Mouse (Mus musculus) limb, embryonic 14.5 days (tissue): ENCODE results near the gene Tm4sf5. TPM values are rescaled to one million over a fixed set of nuclear protein-coding genes. Genes with fewer than 3 reads are reported as not detected.

ENCODE experiments used
- ATAC-seq: fragments of 200-750 bp; cut with Nextera tagmentation; 2 replicates; pipeline ENCODE4 v1.8.0; 2017; ENCODE audit warnings: low read depth, moderate number of reproducible peaks, moderate TSS enrichment; ENCODE audit not compliant: low FRiP score
- DNase-seq: peaks from one replicate; pipeline ENCODE4 v3.0.0-alpha.2; 2015; ENCODE audit warnings: low spot score
- H3K27ac ChIP-seq: fragments of 300-500 bp; sonication (generic); replicated peaks from 2 replicates; pipeline ENCODE4 v1.5.1; 2014; ENCODE audit warnings: low read depth, mild to moderate bottlenecking, low read length, moderate library complexity, mixed read lengths
- H3K27me3 ChIP-seq: fragments of 300-500 bp; sonication (generic); 2 replicates; pipeline ENCODE4 v1.6.1; 2014; ENCODE audit warnings: low read length, mixed read lengths; ENCODE audit not compliant: control insufficient read depth, insufficient read depth
- H3K36me3 ChIP-seq: fragments of 300-500 bp; sonication (generic); 2 replicates; pipeline ENCODE4 v1.6.1; 2014; ENCODE audit warnings: mild to moderate bottlenecking, low read length, moderate library complexity, mixed read lengths; ENCODE audit not compliant: control insufficient read depth, insufficient read depth
- H3K4me1 ChIP-seq: fragments of 300-500 bp; sonication (generic); 2 replicates; pipeline ENCODE4 v1.6.1; 2014; ENCODE audit warnings: antibody characterized with exemption, low read length, mixed read lengths; ENCODE audit not compliant: control insufficient read depth, insufficient read depth
- H3K4me2 ChIP-seq: fragments of 300-500 bp; sonication (generic); replicated peaks from 2 replicates; pipeline ENCODE4 v1.6.1; 2014; ENCODE audit warnings: low read depth, mild to moderate bottlenecking, low read length, moderate library complexity; ENCODE audit not compliant: severe bottlenecking
- H3K4me3 ChIP-seq: fragments of 300-500 bp; sonication (generic); replicated peaks from 2 replicates; pipeline ENCODE4 v1.5.1; 2014; ENCODE audit warnings: low read length
- H3K9ac ChIP-seq: fragments of 300-500 bp; sonication (generic); 2 replicates; pipeline ENCODE4 v1.6.1; 2014; ENCODE audit warnings: mild to moderate bottlenecking, low read depth, low read length, moderate library complexity; ENCODE audit not compliant: severe bottlenecking
- H3K9me3 ChIP-seq: fragments of 300-500 bp; sonication (generic); 2 replicates; pipeline ENCODE4 v1.6.1; 2016; ENCODE audit warnings: low read length; ENCODE audit not compliant: control insufficient read depth
- POLR2A ChIP-seq: fragments of 200-500 bp; IDR thresholded peaks from 2 replicates; pipeline ENCODE4 v1.8.0; 2012; ENCODE audit warnings: inconsistent platforms, mild to moderate bottlenecking, moderate library complexity, borderline replicate concordance; ENCODE audit not compliant: insufficient read depth, insufficient read length; ENCODE audit errors: extremely low read depth
- WGBS: fragments of 180-500 bp; shearing (Covaris S2); extraction: QIAGEN DNeasy Blood & Tissue Kit; methylation state at CpG from one replicate; pipeline ENCODE4 v1.1.7; 2014; 5-methylcytosine and 5-hydroxymethylcytosine counted together
- polyA plus RNA-seq, 2 experiments: library from polyadenylated mRNA; depleted of rRNA in 1 of 2; stranded (reverse) in 1 of 2; unstranded in 1 of 2; fragments of >200 nt; fragmentation: Nextera tagmentation in 1 of 2; extraction: Ambion mirVana in 1 of 2; gene quantifications; 2 replicates each; pipeline versions ENCODE4 v1.2.1 to v1.2.3; 2012 to 2014

Gene Tm4sf5
- polyA plus RNA-seq, 2 experiments = 0.50 to 0.95 TPM

GRCm38 (mm10) chr11:70474872-70475534, 30.0 kb upstream of the Tm4sf5 start:
- no peaks in the 10 kb centered on the region for H3K36me3 ChIP-seq
- no peaks in the 10 kb centered on the region for H3K27me3 ChIP-seq
- no peaks in the 10 kb centered on the region for H3K4me1 ChIP-seq
- 67% methylated on average over 12 of the region's 12 CpGs for WGBS
- H3K4me2 ChIP-seq = no peak overlapping the region
- ATAC-seq (no peak), DNase-seq (no peak)
- H3K9ac ChIP-seq = no peak overlapping the region
- no peaks in the 10 kb centered on the region for H3K9me3 ChIP-seq
- no peak overlapping the region for H3K4me3 ChIP-seq
- H3K27ac ChIP-seq = no peak overlapping the region
- no peak for TF ChIP-seq POLR2A

- Histone ChIP-seq H3K4me3 (no peak overlapping the region), H3K27ac (no peak overlapping the region), H3K27me3 (no peaks in the 10 kb centered on the region), H3K4me1 (no peaks in the 10 kb centered on the region), H3K9me3 (no peaks in the 10 kb centered on the region), H3K4me2 (no peak overlapping the region), H3K9ac (no peak overlapping the region), H3K36me3 (no peaks in the 10 kb centered on the region)
- ATAC-seq = no peak
- no peak for TF ChIP-seq POLR2A
- no peak for DNase-seq
- 57% methylated on average over 2 of the region's 2 CpGs for WGBS
Observed at GRCm38 (mm10) chr11:70485498-70485897, 19.5 kb upstream of the Tm4sf5 start.

GRCm38 (mm10) chr11:70487816-70488215, 17.2 kb upstream of the Tm4sf5 start:
- Histone ChIP-seq H3K9ac (no peak overlapping the region), H3K9me3 (no peaks in the 10 kb centered on the region), H3K4me2 (no peak overlapping the region), H3K27me3 (no peaks in the 10 kb centered on the region), H3K27ac (no peak overlapping the region), H3K36me3 (no peaks in the 10 kb centered on the region), H3K4me1 (no peaks in the 10 kb centered on the region), H3K4me3 (no peak overlapping the region)
- WGBS = 38% methylated on average over 4 of the region's 4 CpGs
- no peak for TF ChIP-seq POLR2A
- DNase-seq = peak; percentile 55
- ATAC-seq = no peak

GRCm38 (mm10) chr11:70489138-70489537, 15.9 kb upstream of the Tm4sf5 start:
- ATAC-seq = no peak
- no peak for TF ChIP-seq POLR2A
- H3K9me3 ChIP-seq = no peaks in the 10 kb centered on the region
- WGBS = 84% methylated on average over 3 of the region's 3 CpGs
- no peak overlapping the region for H3K4me2 ChIP-seq
- H3K9ac ChIP-seq = no peak overlapping the region
- no peaks in the 10 kb centered on the region for H3K4me1 ChIP-seq
- no peaks in the 10 kb centered on the region for H3K36me3 ChIP-seq
- no peak overlapping the region for H3K27ac ChIP-seq
- no peak overlapping the region for H3K4me3 ChIP-seq
- H3K27me3 ChIP-seq = no peaks in the 10 kb centered on the region
- DNase-seq = no peak

GRCm38 (mm10) chr11:70489684-70490083, 15.4 kb upstream of the Tm4sf5 start:
- H3K9me3 ChIP-seq = no peaks in the 10 kb centered on the region
- no peaks in the 10 kb centered on the region for H3K27me3 ChIP-seq
- 86% methylated on average over 6 of the region's 6 CpGs for WGBS

More at GRCm38 (mm10) chr11:70489684-70490083, 15.4 kb upstream of the Tm4sf5 start:
- H3K4me1 ChIP-seq = no peaks in the 10 kb centered on the region
- no peak overlapping the region for H3K27ac ChIP-seq
- no peak for ATAC-seq
- H3K4me3 ChIP-seq = no peak overlapping the region
- no peak overlapping the region for H3K9ac ChIP-seq
- TF ChIP-seq POLR2A = no peak
- H3K36me3 ChIP-seq = no peaks in the 10 kb centered on the region
- no peak overlapping the region for H3K4me2 ChIP-seq
- no peak for DNase-seq
